Mouse (Mus musculus) small intestine, adult 2 months (tissue): ENCODE measurements around the gene Dnaja1. TPM values are rescaled to one million over a fixed set of nuclear protein-coding genes. Genes with fewer than 3 reads are reported as not detected.

Source experiments
- H3K27ac ChIP-seq: fragments of 200-500 bp; 2 replicates; pipeline ENCODE4 v1.5.1; 2012; ENCODE audit warnings: low read depth, low read length, control low read depth, inconsistent platforms; ENCODE audit not compliant: insufficient read depth
- H3K27me3 ChIP-seq: fragments of 200-500 bp; 2 replicates; pipeline ENCODE4 v1.6.1; 2012; ENCODE audit warnings: mild to moderate bottlenecking, moderate library complexity, low read length, inconsistent platforms; ENCODE audit not compliant: control insufficient read depth, insufficient read depth
- H3K36me3 ChIP-seq: fragments of 200-500 bp; 2 replicates; pipeline ENCODE4 v1.6.1; 2012; ENCODE audit warnings: mild to moderate bottlenecking, low read length, control low read depth, inconsistent platforms; ENCODE audit not compliant: control insufficient read depth, insufficient read depth
- H3K4me1 ChIP-seq: fragments of 200-500 bp; 2 replicates; pipeline ENCODE4 v1.6.1; 2012; ENCODE audit warnings: low read length, inconsistent platforms, mixed read lengths; ENCODE audit not compliant: control insufficient read depth, insufficient read depth, insufficient read length
- H3K4me3 ChIP-seq: fragments of 200-500 bp; 2 replicates; pipeline ENCODE4 v1.5.1; 2012; ENCODE audit warnings: low read depth, mild to moderate bottlenecking, control low read depth, inconsistent platforms, low read length, moderate library complexity
- CTCF ChIP-seq: fragments of 200-500 bp; IDR thresholded peaks from 2 replicates; pipeline ENCODE4 v1.5.1; 2012; ENCODE audit warnings: low read depth, mild to moderate bottlenecking, control low read depth, inconsistent platforms, low read length, moderate library complexity, mixed read lengths; ENCODE audit not compliant: insufficient replicate concordance, insufficient read length; ENCODE audit errors: extremely low read depth
- POLR2A ChIP-seq: fragments of 200-500 bp; IDR thresholded peaks from 2 replicates; pipeline ENCODE4 v1.6.1; 2012; ENCODE audit warnings: low read depth, mild to moderate bottlenecking, control low read depth, inconsistent platforms, low read length, moderate library complexity
- WGBS: fragments of 180-500 bp; shearing (Covaris S2); methylation state at CpG from one replicate; pipeline ENCODE4 v1.1.7; 2018; 5-methylcytosine and 5-hydroxymethylcytosine counted together
- polyA plus RNA-seq: library from polyadenylated mRNA; depleted of rRNA; stranded (reverse); fragments of >200 nt; gene quantifications from 2 replicates; pipeline ENCODE4 v1.2.3, GENCODE M21; 2012

Gene Dnaja1
- polyA plus RNA-seq, 1 experiment = 1.6 TPM

- H3K36me3 ChIP-seq = no peaks in the 10 kb centered on the region
- no peaks in the 10 kb centered on the region for H3K27me3 ChIP-seq
- H3K4me1 ChIP-seq = peaks cover 15% of the 10 kb centered on the region
- no peak overlapping the region for H3K27ac ChIP-seq
- 48% methylated on average over 2 of the region's 2 CpGs for WGBS
- no peak overlapping the region for H3K4me3 ChIP-seq
- no peak for TF ChIP-seq POLR2A
Observed at GRCm38 (mm10) chr4:40777116-40777515, 55.2 kb downstream of the Dnaja1 start.

DNA sequence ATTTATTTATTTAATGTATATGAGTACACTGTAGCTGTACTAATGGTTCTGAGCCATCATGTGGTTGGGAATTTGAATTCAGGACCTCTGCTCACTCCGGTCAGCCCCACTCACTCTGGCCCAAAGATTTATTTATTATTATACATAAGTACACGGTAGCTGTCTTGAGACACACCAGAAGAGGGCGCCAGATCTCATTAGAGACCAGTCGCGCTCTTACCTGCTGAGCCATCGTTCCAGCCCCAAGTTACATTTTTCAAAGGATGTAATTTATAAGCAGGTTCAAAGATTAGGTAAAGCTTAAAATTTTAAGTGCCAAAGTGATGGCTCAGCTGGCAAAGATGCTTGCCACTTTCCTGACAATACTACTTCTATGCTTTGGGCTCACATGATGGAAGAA, 56.7 kb downstream of the Dnaja1 start:
- Histone ChIP-seq H3K27ac (no peak overlapping the region), H3K4me3 (no peak overlapping the region), H3K27me3 (no peaks in the 10 kb centered on the region), H3K36me3 (no peaks in the 10 kb centered on the region), H3K4me1 (peaks cover 17% of the 10 kb centered on the region)
- TF ChIP-seq POLR2A (no peak), CTCF (peak; percentile 41; the same call in 1 of the 2 replicates)
- 66% methylated on average over 6 of the region's 6 CpGs for WGBS

- Histone ChIP-seq H3K4me1 (peaks cover 12% of the 10 kb centered on the region), H3K27ac (peak overlapping the region; percentile 31; the same call in 1 of the 2 replicates), H3K27me3 (no peaks in the 10 kb centered on the region), H3K4me3 (no peak overlapping the region), H3K36me3 (no peaks in the 10 kb centered on the region)
- TF ChIP-seq CTCF (no peak), POLR2A (no peak)
- 62% methylated on average over 3 of the region's 3 CpGs for WGBS
Observed at GRCm38 (mm10) chr4:40781143-40781542, 59.2 kb downstream of the Dnaja1 start.

- peak overlapping the region; percentile 31 for H3K27ac ChIP-seq
Observed at GRCm38 (mm10) chr4:40781797-40782495, 60.0 kb downstream of the Dnaja1 start.

GRCm38 (mm10) chr4:40783049-40783448, 61.1 kb downstream of the Dnaja1 start:
- WGBS = 64% methylated on average over 4 of the region's 4 CpGs
- Histone ChIP-seq H3K36me3 (no peaks in the 10 kb centered on the region), H3K27me3 (no peaks in the 10 kb centered on the region), H3K4me3 (no peak overlapping the region), H3K27ac (no peak overlapping the region), H3K4me1 (peaks cover 10% of the 10 kb centered on the region)
- TF ChIP-seq CTCF (no peak), POLR2A (no peak)

More at GRCm38 (mm10) chr4:40781797-40782495, 60.0 kb downstream of the Dnaja1 start:
- H3K4me3 ChIP-seq = no peak overlapping the region
- H3K4me1 ChIP-seq = peaks cover 10% of the 10 kb centered on the region
- 58% methylated on average over 8 of the region's 8 CpGs for WGBS
- no peaks in the 10 kb centered on the region for H3K36me3 ChIP-seq
- H3K27me3 ChIP-seq = no peaks in the 10 kb centered on the region
- TF ChIP-seq POLR2A = no peak
- no peak for TF ChIP-seq CTCF

DNA sequence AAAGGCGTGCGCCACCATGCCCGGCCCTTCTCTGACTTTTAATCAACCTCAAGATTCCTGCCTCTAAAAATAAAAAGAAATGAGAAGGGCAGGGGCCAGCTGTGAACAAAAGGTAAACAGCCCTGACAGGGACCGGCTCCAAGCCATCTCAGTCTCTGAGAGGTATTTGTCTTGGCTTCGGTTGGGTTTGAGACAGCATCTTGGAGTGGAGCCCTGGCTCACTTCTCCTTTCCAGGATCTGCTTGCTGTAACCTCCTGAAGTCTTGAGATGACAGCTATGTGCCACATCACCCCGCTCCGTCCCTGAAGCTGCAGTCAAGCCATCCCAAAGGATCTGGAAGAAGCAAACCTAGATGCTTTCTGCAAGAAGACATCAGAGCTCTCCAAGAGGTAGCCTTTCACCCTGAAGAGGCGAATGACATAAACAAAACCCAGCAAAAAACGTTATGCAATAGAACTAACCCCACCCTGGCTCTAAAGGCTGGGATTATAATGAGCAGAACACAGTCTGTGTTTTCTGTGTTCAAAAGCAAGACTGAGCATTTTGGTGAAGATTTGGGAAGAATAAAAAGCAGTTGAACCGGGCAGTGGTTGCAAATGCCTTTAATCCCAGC, 62.7 kb downstream of the Dnaja1 start:
- H3K27ac ChIP-seq = no peak overlapping the region
- no peak overlapping the region for H3K4me3 ChIP-seq
- 72% methylated on average over 10 of the region's 10 CpGs for WGBS
- H3K27me3 ChIP-seq = no peaks in the 10 kb centered on the region
- H3K4me1 ChIP-seq = peaks cover 8% of the 10 kb centered on the region
- TF ChIP-seq POLR2A = no peak
- no peak for TF ChIP-seq CTCF
- H3K36me3 ChIP-seq = no peaks in the 10 kb centered on the region

GRCm38 (mm10) chr4:40785620-40786166, 63.7 kb downstream of the Dnaja1 start:
- Histone ChIP-seq H3K4me3 (no peak overlapping the region), H3K4me1 (peaks cover 7% of the 10 kb centered on the region), H3K27ac (no peak overlapping the region), H3K36me3 (no peaks in the 10 kb centered on the region), H3K27me3 (no peaks in the 10 kb centered on the region)
- 58% methylated on average over 9 of the region's 9 CpGs for WGBS
- TF ChIP-seq CTCF (no peak), POLR2A (no peak)
